Mouse (Mus musculus): ENCODE measurements around the gene Gm45711. TPM values are rescaled to one million over a fixed set of nuclear protein-coding genes. Genes with fewer than 3 reads are reported as not detected.
A peak's percentile ranks its signal among the peaks of the same experiment; 100 is the strongest.

Gm45711 gene
- total and polyA plus RNA-seq, 3 experiments: not detected

DNA sequence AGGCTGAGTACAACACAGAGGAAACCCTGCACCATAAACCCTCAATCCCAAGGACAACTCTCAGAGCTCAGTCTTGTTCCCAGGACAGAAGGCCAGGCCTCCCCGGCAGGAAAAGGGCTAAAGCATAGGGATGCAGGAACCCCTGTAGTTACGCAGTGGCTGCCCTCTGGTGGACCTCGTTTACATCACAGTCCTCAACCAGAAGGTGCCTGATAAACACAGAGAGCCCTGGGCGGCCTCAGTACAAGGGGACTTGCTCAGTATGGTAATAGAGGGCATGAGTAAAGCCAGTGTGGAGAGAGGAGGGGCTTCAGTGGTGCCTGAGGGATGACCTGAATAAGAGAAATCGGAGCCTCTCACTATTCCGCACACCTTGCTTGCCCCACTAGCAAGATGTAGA, 75.3 kb downstream of the Gm45711 start:
- intact Hi-C loops (cut with DNase I): no loop called here
- TF ChIP-seq CTCF (IDR thresholded peaks at IDR 0.05): peak; percentile 24; the same call in 1 of the 2 replicates
- no peak for TF ChIP-seq EP300 (IDR thresholded peaks at IDR 0.05; ENCODE audit: insufficient read depth, low read depth, low read length)
- TF ChIP-seq POLR2A (IDR thresholded peaks at IDR 0.05; ENCODE audit: insufficient read depth, low read depth, low read length): no peak
- Histone ChIP-seq H3K27ac (no peak overlapping the region), H3K4me3 (no peak overlapping the region), H3K9ac (ENCODE audit: low read depth, low read length) (no peak overlapping the region), H3K27me3 (ENCODE audit: control insufficient read depth, insufficient read depth, low read length) (no peaks in the 10 kb centered on the region), H3K36me3 (ENCODE audit: control insufficient read depth, insufficient read depth, low read length) (no peaks in the 10 kb centered on the region), H3K4me1 (ENCODE audit: control insufficient read depth, insufficient read depth, low read length) (no peaks in the 10 kb centered on the region), H3K79me2 (replicated peaks; ENCODE audit: control insufficient read depth, insufficient read depth, low read length) (no peaks in the 10 kb centered on the region)
- no peak for DNase-seq
- 61% methylated on average over 6 of the region's 6 CpGs for WGBS

DNA sequence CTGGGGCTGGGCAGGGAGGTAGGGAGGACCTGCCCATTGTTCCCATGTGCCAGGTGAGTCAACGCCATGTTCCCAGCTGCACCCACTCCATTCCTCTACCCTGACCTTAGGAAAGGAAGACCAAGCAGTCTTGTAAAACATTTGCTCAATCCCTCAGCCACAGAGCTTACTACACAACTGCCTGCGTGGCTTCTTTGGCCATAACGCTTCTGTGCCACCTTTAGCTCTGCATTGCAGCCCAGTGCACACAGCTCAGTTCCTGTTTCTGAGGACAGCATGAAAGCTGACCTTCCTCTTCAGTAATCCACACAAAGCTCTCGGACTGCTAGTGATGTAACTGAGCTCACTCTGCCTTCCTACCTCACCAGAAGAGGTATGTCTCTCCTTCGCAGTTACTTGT, 77.0 kb downstream of the Gm45711 start:
- no peak for DNase-seq
- no peaks in the 10 kb centered on the region for H3K79me2 ChIP-seq (replicated peaks; ENCODE audit: control insufficient read depth, insufficient read depth, low read length)
- H3K27ac ChIP-seq: no peak overlapping the region
- intact Hi-C loops (cut with DNase I): no loop called here
- H3K9ac ChIP-seq (ENCODE audit: low read depth, low read length): no peak overlapping the region
- no peak overlapping the region for H3K4me3 ChIP-seq
- 97% methylated on average over 5 of the region's 5 CpGs for WGBS
- no peaks in the 10 kb centered on the region for H3K4me1 ChIP-seq (ENCODE audit: control insufficient read depth, insufficient read depth, low read length)
- no peaks in the 10 kb centered on the region for H3K27me3 ChIP-seq (ENCODE audit: control insufficient read depth, insufficient read depth, low read length)
- TF ChIP-seq POLR2A (IDR thresholded peaks at IDR 0.05; ENCODE audit: insufficient read depth, low read depth, low read length) (no peak), CTCF (IDR thresholded peaks at IDR 0.05) (no peak), EP300 (IDR thresholded peaks at IDR 0.05; ENCODE audit: insufficient read depth, low read depth, low read length) (no peak)
- no peaks in the 10 kb centered on the region for H3K36me3 ChIP-seq (ENCODE audit: control insufficient read depth, insufficient read depth, low read length)

GRCm38 (mm10) chr8:104232039-104232438, 77.8 kb downstream of the Gm45711 start:
- 95% methylated on average over 4 of the region's 4 CpGs for WGBS
- H3K79me2 ChIP-seq (replicated peaks; ENCODE audit: control insufficient read depth, insufficient read depth, low read length): no peaks in the 10 kb centered on the region
- intact Hi-C loops (cut with DNase I): no loop called here

More at GRCm38 (mm10) chr8:104232039-104232438, 77.8 kb downstream of the Gm45711 start:
- Histone ChIP-seq H3K27me3 (ENCODE audit: control insufficient read depth, insufficient read depth, low read length) (no peaks in the 10 kb centered on the region), H3K4me1 (ENCODE audit: control insufficient read depth, insufficient read depth, low read length) (no peaks in the 10 kb centered on the region), H3K4me3 (no peak overlapping the region), H3K27ac (no peak overlapping the region), H3K36me3 (ENCODE audit: control insufficient read depth, insufficient read depth, low read length) (no peaks in the 10 kb centered on the region), H3K9ac (ENCODE audit: low read depth, low read length) (no peak overlapping the region)
- TF ChIP-seq CTCF (IDR thresholded peaks at IDR 0.05) (no peak), EP300 (IDR thresholded peaks at IDR 0.05; ENCODE audit: insufficient read depth, low read depth, low read length) (no peak), POLR2A (IDR thresholded peaks at IDR 0.05; ENCODE audit: insufficient read depth, low read depth, low read length) (no peak)
- no peak for DNase-seq

Other genes with a start within 250 kb of the Gm45711 start
- 100 to 1,000 TPM; 112 to 115 TPM for gene Cdh5, start 208.5 kb downstream of the Gm45711 start, total RNA-seq (2021)
- 113 and 128 TPM in 2 replicates for gene Cdh5, start 208.5 kb downstream of the Gm45711 start, polyA plus RNA-seq (2012; rRNA removed)
- 1 to 10 TPM in 1 of 2 experiments, under 1 TPM in 1; 0.91 to 1.8 TPM for gene Bean1, start 139.6 kb downstream of the Gm45711 start, total RNA-seq (2021)
- 4.0 and 4.1 TPM in 2 replicates for gene Bean1, start 139.6 kb downstream of the Gm45711 start, polyA plus RNA-seq (2012; rRNA removed)
- gene Tk2, start 61.5 kb downstream of the Gm45711 start, total RNA-seq (2021): 1 to 10 TPM; 6.1 to 8.7 TPM
- gene Tk2, start 61.5 kb downstream of the Gm45711 start, polyA plus RNA-seq (2012; rRNA removed): 9.8 and 10.6 TPM in 2 replicates
- gene Cklf, start 59.2 kb downstream of the Gm45711 start, total RNA-seq (2021): 1 to 10 TPM; 3.2 to 3.5 TPM
- 2.8 and 3.7 TPM in 2 replicates for gene Cklf, start 59.2 kb downstream of the Gm45711 start, polyA plus RNA-seq (2012; rRNA removed)
- not detected for gene Cmtm2a, start 16.9 kb downstream of the Gm45711 start, total RNA-seq (2021)
- gene Cmtm2a, start 16.9 kb downstream of the Gm45711 start, polyA plus RNA-seq (2012; rRNA removed): 0.10 and 0.32 TPM in 2 replicates
- gene Cmtm1, start 64 bp upstream of the Gm45711 start, total RNA-seq (2021): not detected
- not detected in 2 replicates for gene Cmtm1, start 64 bp upstream of the Gm45711 start, polyA plus RNA-seq (2012; rRNA removed)
- not detected for gene Gm11020, start 11.5 kb upstream of the Gm45711 start, total RNA-seq (2021)
- not detected in 2 replicates for gene Gm11020, start 11.5 kb upstream of the Gm45711 start, polyA plus RNA-seq (2012; rRNA removed)
- gene Cmtm2b, start 12.1 kb upstream of the Gm45711 start, total RNA-seq (2021): not detected
- gene Cmtm2b, start 12.1 kb upstream of the Gm45711 start, polyA plus RNA-seq (2012; rRNA removed): 0.12 and 0.20 TPM in 2 replicates
- gene Cmtm3, start 29.3 kb upstream of the Gm45711 start, total RNA-seq (2021): 10 to 100 TPM; 10.5 to 16.4 TPM
- 39.1 and 44.1 TPM in 2 replicates for gene Cmtm3, start 29.3 kb upstream of the Gm45711 start, polyA plus RNA-seq (2012; rRNA removed)
- 10 to 100 TPM; 10.0 to 11.4 TPM for gene Cmtm4, start 85.7 kb upstream of the Gm45711 start, total RNA-seq (2021)
- gene Cmtm4, start 85.7 kb upstream of the Gm45711 start, polyA plus RNA-seq (2012; rRNA removed): 7.3 and 13.4 TPM in 2 replicates
- gene Dync1li2, start 133.0 kb upstream of the Gm45711 start, total RNA-seq (2021): 100 to 1,000 TPM in 1 of 2 experiments, 10 to 100 TPM in 1; 86.8 to 107 TPM
- gene Dync1li2, start 133.0 kb upstream of the Gm45711 start, polyA plus RNA-seq (2012; rRNA removed): 20.2 and 38.5 TPM in 2 replicates
- gene Terb1, start 199.8 kb upstream of the Gm45711 start, total RNA-seq (2021): not detected
- gene Terb1, start 199.8 kb upstream of the Gm45711 start, polyA plus RNA-seq (2012; rRNA removed): not detected in 2 replicates
- gene Nae1, start 224.6 kb upstream of the Gm45711 start, total RNA-seq (2021): 10 to 100 TPM; 27.0 to 31.4 TPM
- 11.0 and 28.0 TPM in 2 replicates for gene Nae1, start 224.6 kb upstream of the Gm45711 start, polyA plus RNA-seq (2012; rRNA removed)
- gene Car7, start 224.6 kb upstream of the Gm45711 start, total RNA-seq (2021): 1 to 10 TPM; 2.0 to 2.9 TPM
- gene Car7, start 224.6 kb upstream of the Gm45711 start, polyA plus RNA-seq (2012; rRNA removed): 9.3 and 11.2 TPM in 2 replicates